Mouse (Mus musculus) forebrain, postnatal 0 days (tissue): ENCODE measurements around the gene Chdh. TPM values are rescaled to one million over a fixed set of nuclear protein-coding genes. Genes with fewer than 3 reads are reported as not detected.

Experiments
- ATAC-seq: fragments of 200-750 bp; cut with Nextera tagmentation; 2 replicates; pipeline ENCODE4 v1.8.0; 2017; ENCODE audit warnings: mild to moderate bottlenecking, moderate library complexity
- DNase-seq: peaks from one replicate; pipeline ENCODE4 v3.0.0-alpha.2; 2015
- H3K27ac ChIP-seq: fragments of 300-500 bp; sonication (generic); 2 replicates; pipeline ENCODE4 v1.5.1; 2014; ENCODE audit warnings: low read depth, mild to moderate bottlenecking, antibody characterized with exemption, low read length, moderate library complexity, mixed read lengths
- H3K27me3 ChIP-seq: fragments of 300-500 bp; sonication (generic); 2 replicates; pipeline ENCODE4 v1.6.1; 2014; ENCODE audit warnings: mild to moderate bottlenecking, low read length, mixed read lengths; ENCODE audit not compliant: insufficient read depth
- H3K36me3 ChIP-seq: fragments of 300-500 bp; sonication (generic); 2 replicates; pipeline ENCODE4 v1.6.1; 2014; ENCODE audit warnings: mild to moderate bottlenecking, moderate library complexity; ENCODE audit not compliant: insufficient read depth
- H3K4me1 ChIP-seq: fragments of 300-500 bp; sonication (generic); 2 replicates; pipeline ENCODE4 v1.6.1; 2014; ENCODE audit warnings: antibody characterized with exemption; ENCODE audit not compliant: insufficient read depth
- H3K4me2 ChIP-seq: fragments of 300-500 bp; sonication (generic); 2 replicates; pipeline ENCODE4 v1.6.1; 2014; ENCODE audit warnings: low read depth, mild to moderate bottlenecking, moderate library complexity
- H3K4me3 ChIP-seq: fragments of 300-500 bp; sonication (generic); 2 replicates; pipeline ENCODE4 v1.5.1; 2014; ENCODE audit warnings: low read depth, low read length, mixed read lengths
- H3K9ac ChIP-seq: fragments of 300-500 bp; sonication (generic); 2 replicates; pipeline ENCODE4 v1.6.1; 2014; ENCODE audit warnings: mild to moderate bottlenecking
- H3K9me3 ChIP-seq: fragments of 300-500 bp; sonication (generic); 2 replicates; pipeline ENCODE4 v1.6.1; 2016; ENCODE audit warnings: low read length
- CTCF ChIP-seq: sonication (generic); IDR thresholded peaks from 2 replicates; pipeline ENCODE4 v1.5.1; 2016; ENCODE audit warnings: antibody characterized with exemption, control low read depth, low read depth
- WGBS: fragments of 180-500 bp; shearing (Covaris S2); extraction: QIAGEN DNeasy Blood & Tissue Kit; methylation state at CpG from one replicate; pipeline ENCODE4 v1.1.7; 2014; 5-methylcytosine and 5-hydroxymethylcytosine counted together
- polyA plus RNA-seq: library from polyadenylated mRNA; unstranded; fragments of >200 nt; fragmentation: Nextera tagmentation; extraction: Ambion mirVana; gene quantifications from 2 replicates; pipeline ENCODE4 v1.2.1, GENCODE M21; 2015
- total RNA-seq: library from RNA; depleted of rRNA; stranded (reverse); fragments of >200 nt; gene quantifications from 2 replicates; pipeline ENCODE4 v1.2.3, GENCODE M21; 2014

Chdh gene
- total and polyA plus RNA-seq, 2 experiments from 2014 or later, result 0.21 to 0.86 TPM

GRCm38 (mm10) chr14:29996000-29996751 is 12.6 kb upstream of the Chdh start:
- H3K27ac ChIP-seq, result no peak overlapping the region
- no peak for DNase-seq
- ATAC-seq, result no peak
- H3K36me3 ChIP-seq, result peaks cover 59% of the 10 kb centered on the region
- H3K4me2 ChIP-seq, result no peak overlapping the region
- no peaks in the 10 kb centered on the region for H3K9me3 ChIP-seq
- TF ChIP-seq CTCF, result no peak
- no peaks in the 10 kb centered on the region; the same call in 1 of the 2 replicates for H3K4me1 ChIP-seq
- 92% methylated on average over 11 of the region's 11 CpGs for WGBS
- no peak overlapping the region for H3K4me3 ChIP-seq
- H3K27me3 ChIP-seq, result no peaks in the 10 kb centered on the region
- no peak overlapping the region for H3K9ac ChIP-seq

GRCm38 (mm10) chr14:29997345-29997744 is 11.5 kb upstream of the Chdh start:
- Histone ChIP-seq H3K36me3 (peaks cover 48% of the 10 kb centered on the region), H3K9me3 (no peaks in the 10 kb centered on the region), H3K4me3 (no peak overlapping the region), H3K27ac (no peak overlapping the region), H3K4me1 (no peaks in the 10 kb centered on the region; the same call in 1 of the 2 replicates), H3K27me3 (no peaks in the 10 kb centered on the region), H3K9ac (no peak overlapping the region), H3K4me2 (no peak overlapping the region)
- DNase-seq (no peak), ATAC-seq (no peak)
- no peak for TF ChIP-seq CTCF

GRCm38 (mm10) chr14:29998747-29999474 is 9.9 kb upstream of the Chdh start:
- peak; percentile 60 for ATAC-seq
- H3K36me3 ChIP-seq, result peaks cover 32% of the 10 kb centered on the region

GRCm38 (mm10) chr14:29999475-29999811 is 9.4 kb upstream of the Chdh start:
- H3K4me2 ChIP-seq, result no peak overlapping the region
- peaks cover 29% of the 10 kb centered on the region for H3K36me3 ChIP-seq
- no peak for DNase-seq
- H3K4me1 ChIP-seq, result no peaks in the 10 kb centered on the region; the same call in 1 of the 2 replicates
- H3K27me3 ChIP-seq, result no peaks in the 10 kb centered on the region
- no peaks in the 10 kb centered on the region for H3K9me3 ChIP-seq
- WGBS, result 92% methylated on average over 3 of the region's 3 CpGs
- no peak overlapping the region for H3K9ac ChIP-seq
- TF ChIP-seq CTCF, result no peak
- no peak for ATAC-seq
- H3K27ac ChIP-seq, result no peak overlapping the region
- H3K4me3 ChIP-seq, result no peak overlapping the region

More at GRCm38 (mm10) chr14:29998747-29999474, 9.9 kb upstream of the Chdh start:
- Histone ChIP-seq H3K27ac (no peak overlapping the region), H3K9ac (no peak overlapping the region), H3K4me3 (no peak overlapping the region), H3K4me1 (no peaks in the 10 kb centered on the region; the same call in 1 of the 2 replicates), H3K9me3 (no peaks in the 10 kb centered on the region), H3K27me3 (no peaks in the 10 kb centered on the region), H3K4me2 (no peak overlapping the region)
- TF ChIP-seq CTCF, result no peak
- DNase-seq, result peak; percentile 16
- WGBS, result 63% methylated on average over 13 of the region's 13 CpGs

- no peak for TF ChIP-seq CTCF
- WGBS, result 47% methylated on average over 10 of the region's 10 CpGs
- H3K36me3 ChIP-seq, result no peaks in the 10 kb centered on the region
- H3K9ac ChIP-seq, result no peak overlapping the region
- H3K27ac ChIP-seq, result no peak overlapping the region; the same call in 1 of the 2 replicates
- no peaks in the 10 kb centered on the region for H3K9me3 ChIP-seq
- peaks cover 11% of the 10 kb centered on the region for H3K4me1 ChIP-seq
- no peak overlapping the region for H3K4me2 ChIP-seq
- H3K27me3 ChIP-seq, result no peaks in the 10 kb centered on the region
- ATAC-seq (no peak; the same call in 1 of the 2 replicates), DNase-seq (peak; percentile 58)
- no peak overlapping the region for H3K4me3 ChIP-seq
Measured at GRCm38 (mm10) chr14:30009864-30010560, 1.2 kb downstream of the Chdh start.

- 67% methylated on average over 10 of the region's 10 CpGs for WGBS
- H3K27me3 ChIP-seq, result no peaks in the 10 kb centered on the region
- no peak for TF ChIP-seq CTCF
- H3K9ac ChIP-seq, result no peak overlapping the region
- H3K36me3 ChIP-seq, result no peaks in the 10 kb centered on the region
- no peak overlapping the region for H3K4me2 ChIP-seq
- H3K9me3 ChIP-seq, result no peaks in the 10 kb centered on the region
- 0 out of 2 replicates have a peak, but pooled peaks have one; percentile 36 for ATAC-seq
- peaks cover 11% of the 10 kb centered on the region for H3K4me1 ChIP-seq
- H3K4me3 ChIP-seq, result no peak overlapping the region
- DNase-seq, result no peak
- no peak overlapping the region for H3K27ac ChIP-seq
Measured at GRCm38 (mm10) chr14:30011886-30012560, 3.2 kb downstream of the Chdh start.
